Mouse (Mus musculus) CH12.LX (cell line): ENCODE measurements around the gene Vwc2l.
A peak's percentile ranks its signal among the peaks of the same experiment; 100 is the strongest.

ENCODE experiments used
- CTCF ChIP-seq, 2 experiments: IDR thresholded peaks in 1 of 2; conservative IDR thresholded peaks in 1 of 2; 2 replicates each; pipeline ENCODE4 v1.5.1; 2011 to 2012; ENCODE audit warnings: low read depth in 2 of 2, low read length in 2 of 2, improper control_type of control experiment in 1 of 2, inconsistent platforms in 1 of 2, mild to moderate bottlenecking in 1 of 2, moderate library complexity in 1 of 2
- E2F4 ChIP-seq: IDR thresholded peaks from 2 replicates; pipeline ENCODE4 v1.6.1; 2011; ENCODE audit warnings: low read depth, low read length, improper control_type of control experiment; ENCODE audit not compliant: insufficient replicate concordance
- EP300 ChIP-seq: IDR thresholded peaks from 2 replicates; pipeline ENCODE4 v1.6.1; 2011; ENCODE audit warnings: low read length, improper control_type of control experiment
- HCFC1 ChIP-seq: IDR thresholded peaks from 2 replicates; pipeline ENCODE4 v1.6.1; 2012; ENCODE audit warnings: low read depth, mild to moderate bottlenecking, inconsistent platforms, low read length, improper control_type of control experiment
- JUND ChIP-seq: conservative IDR thresholded peaks from 2 replicates; pipeline ENCODE4 v1.6.1; 2011; ENCODE audit warnings: low read depth, low read length, improper control_type of control experiment
- POLR2A ChIP-seq: IDR thresholded peaks from 2 replicates; pipeline ENCODE4 v1.6.1; 2011; ENCODE audit warnings: low read depth, mild to moderate bottlenecking, improper control_type of control experiment, low read length
- SIN3A ChIP-seq: IDR thresholded peaks from 2 replicates; pipeline ENCODE4 v1.6.1; 2012; ENCODE audit warnings: low read length, improper control_type of control experiment, inconsistent platforms
- TBP ChIP-seq: conservative IDR thresholded peaks from 2 replicates; pipeline ENCODE4 v1.6.1; 2011; ENCODE audit warnings: low read depth, low read length, improper control_type of control experiment
- USF1 ChIP-seq: IDR thresholded peaks from 2 replicates; pipeline ENCODE4 v1.6.1; 2014; ENCODE audit warnings: low read depth, mild to moderate bottlenecking, inconsistent platforms, low read length, improper control_type of control experiment
- ZC3H11A ChIP-seq: IDR thresholded peaks from 2 replicates; pipeline ENCODE4 v1.6.1; 2012; ENCODE audit warnings: low read depth, mild to moderate bottlenecking, inconsistent platforms, low read length, improper control_type of control experiment
- ZKSCAN1 ChIP-seq: IDR thresholded peaks from 2 replicates; pipeline ENCODE4 v1.6.1; 2012; ENCODE audit warnings: low read depth, inconsistent platforms, low read length, improper control_type of control experiment, borderline replicate concordance
- ZNF384 ChIP-seq: IDR thresholded peaks from 2 replicates; pipeline ENCODE4 v1.6.1; 2012; ENCODE audit warnings: low read depth, low read length, improper control_type of control experiment, inconsistent platforms

DNA sequence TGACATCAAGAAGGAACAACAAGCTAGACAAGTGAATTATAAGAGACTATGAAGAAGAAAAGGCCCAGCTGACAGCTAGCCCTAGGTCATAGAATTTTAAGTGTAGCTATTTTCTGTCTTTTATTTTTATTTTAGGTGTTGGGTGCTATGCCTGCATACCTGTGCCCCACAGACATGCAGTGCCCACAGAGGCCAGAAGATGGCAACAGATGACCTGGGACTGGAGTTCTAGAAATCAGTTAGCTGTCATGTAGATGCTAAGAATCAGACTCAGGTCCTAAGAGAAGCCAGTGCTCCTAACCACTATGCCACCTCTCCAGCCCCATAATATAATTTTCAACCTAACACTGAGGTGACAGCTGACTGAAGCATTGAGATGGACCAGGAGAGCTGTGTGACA, 61.6 kb downstream of the Vwc2l start:
- peak; percentile 36 to 62; a peak in 3 of 4 replicates for TF ChIP-seq CTCF (conservative IDR thresholded peaks at IDR 0.05 in 1 of 2, IDR thresholded peaks at IDR 0.05 in 1 of 2; ENCODE audit: low read depth in 2 of 2, low read length in 2 of 2)
- TF ChIP-seq TBP = no peak
- TF ChIP-seq POLR2A = no peak
- no peak for TF ChIP-seq ZNF384
- TF ChIP-seq EP300 = no peak
- no peak for TF ChIP-seq ZKSCAN1
- TF ChIP-seq ZC3H11A = no peak
- no peak for TF ChIP-seq E2F4
- TF ChIP-seq USF1 = no peak
- TF ChIP-seq JUND = no peak
- no peak for TF ChIP-seq HCFC1
- no peak for TF ChIP-seq SIN3A
